Mouse (Mus musculus) limb, embryonic 15.5 days (tissue): Measurements from ENCODE around the gene Gm13693. TPM values are rescaled to one million over a fixed set of nuclear protein-coding genes. Genes with fewer than 3 reads are reported as not detected.
"Not testable (repeated sequence)": the region's sequence is repeated elsewhere in the genome, so short reads cannot be mapped to it uniquely, and the experiment has no call there.

Experiments used
- ATAC-seq: fragments of 200-750 bp; cut with Nextera tagmentation; 2 replicates; pipeline ENCODE4 v1.8.0; 2017; ENCODE audit warnings: low read depth, moderate TSS enrichment; ENCODE audit not compliant: insufficient number of reproducible peaks, low FRiP score, low TSS enrichment
- H3K27ac ChIP-seq: fragments of 300-500 bp; sonication (generic); 2 replicates; pipeline ENCODE4 v1.5.1; 2015; ENCODE audit warnings: moderate library complexity, mild to moderate bottlenecking, inconsistent platforms
- H3K27me3 ChIP-seq: fragments of 300-500 bp; sonication (generic); 2 replicates; pipeline ENCODE4 v1.6.1; 2015; ENCODE audit warnings: inconsistent platforms
- H3K36me3 ChIP-seq: fragments of 300-500 bp; sonication (generic); 2 replicates; pipeline ENCODE4 v1.6.1; 2015; ENCODE audit warnings: inconsistent platforms
- H3K4me1 ChIP-seq: fragments of 300-500 bp; sonication (generic); 2 replicates; pipeline ENCODE4 v1.6.1; 2015; ENCODE audit warnings: inconsistent platforms
- H3K4me2 ChIP-seq: fragments of 300-500 bp; sonication (generic); 2 replicates; pipeline ENCODE4 v1.6.1; 2015; ENCODE audit warnings: mild to moderate bottlenecking, inconsistent platforms
- H3K4me3 ChIP-seq: fragments of 300-500 bp; sonication (generic); 2 replicates; pipeline ENCODE4 v1.5.1; 2015; ENCODE audit warnings: mild to moderate bottlenecking, inconsistent platforms
- H3K9ac ChIP-seq: fragments of 300-500 bp; sonication (generic); 2 replicates; pipeline ENCODE4 v1.6.1; 2015; ENCODE audit warnings: inconsistent platforms
- H3K9me3 ChIP-seq: fragments of 300-500 bp; sonication (generic); 2 replicates; pipeline ENCODE4 v1.6.1; 2016; ENCODE audit warnings: inconsistent platforms
- WGBS: fragments of 180-500 bp; shearing (Covaris S2); methylation state at CpG from one replicate; pipeline ENCODE4 v1.1.7; 2015; 5-methylcytosine and 5-hydroxymethylcytosine counted together
- polyA plus RNA-seq: library from polyadenylated mRNA; unstranded; fragments of >200 nt; fragmentation: Nextera tagmentation; extraction: Ambion mirVana; gene quantifications from 2 replicates; pipeline ENCODE4 v1.2.1, GENCODE M21; 2015

The Gm13693 gene
- polyA plus RNA-seq, result not detected in 2 replicates

DNA sequence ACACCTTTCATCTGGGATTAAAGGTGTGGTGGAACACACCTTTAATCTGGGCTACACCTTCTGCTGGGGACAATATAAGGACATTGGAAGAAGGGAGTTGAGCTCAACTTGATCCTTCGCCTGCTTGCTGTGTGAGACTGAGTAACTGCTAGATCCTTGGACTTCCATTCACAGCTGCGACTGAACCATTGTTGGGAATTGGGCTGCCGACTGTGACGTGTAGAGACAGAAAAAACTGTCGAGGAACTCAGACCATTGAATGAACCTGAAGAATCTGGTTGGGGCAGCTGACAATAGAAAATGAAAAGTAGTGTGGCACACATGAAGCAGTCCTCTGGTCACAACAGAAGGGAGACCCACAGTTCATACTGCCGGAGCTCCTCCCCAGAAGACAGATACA, at the start of gene Gm13693:
Gene Gm13693, plus strand, starts transcription at position 301 of the 400 bp plus-strand sequence.
- H3K4me3 ChIP-seq, H3K27me3 ChIP-seq, ATAC-seq, H3K9ac ChIP-seq, H3K9me3 ChIP-seq, H3K4me2 ChIP-seq, H3K36me3 ChIP-seq, H3K4me1 ChIP-seq, H3K27ac ChIP-seq: not testable (repeated sequence)
- no CpG with 5 or more reads among the region's 6 CpGs for WGBS

DNA sequence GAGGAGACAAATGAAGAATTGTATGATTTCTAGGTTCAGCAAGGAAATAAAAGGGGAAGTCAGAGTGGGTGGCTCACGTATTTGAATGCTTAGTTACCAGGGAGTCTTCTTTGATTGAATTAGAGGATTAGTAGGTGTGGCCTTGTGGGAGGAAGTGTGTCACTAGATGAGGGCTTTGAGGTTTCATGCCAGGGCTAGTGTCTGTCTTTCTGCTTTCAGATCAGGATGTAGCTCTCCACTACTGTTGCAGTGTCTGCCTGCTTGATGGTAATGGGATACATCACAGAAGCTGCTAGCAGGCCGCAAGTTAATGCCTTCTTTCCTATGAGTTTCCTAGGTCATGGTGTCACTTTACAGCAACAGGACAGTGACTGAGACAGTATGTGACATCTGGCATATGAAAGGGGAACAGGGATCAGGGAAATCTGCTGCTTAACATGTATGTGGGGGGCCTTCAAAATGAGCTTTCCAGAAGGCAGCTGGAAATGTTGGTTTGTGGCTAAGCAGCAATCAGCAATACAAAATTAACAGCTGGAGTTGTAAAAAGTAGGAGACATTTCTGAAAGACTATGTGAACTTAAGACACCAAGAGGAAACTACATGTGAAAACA, 31.7 kb upstream of the Gm13693 start:
- Histone ChIP-seq H3K27me3 (no peaks in the 10 kb centered on the region), H3K4me1 (no peaks in the 10 kb centered on the region), H3K27ac (no peak overlapping the region), H3K9ac (no peak overlapping the region), H3K4me2 (no peak overlapping the region), H3K36me3 (no peaks in the 10 kb centered on the region), H3K4me3 (no peak overlapping the region), H3K9me3 (no peaks in the 10 kb centered on the region)
- 42% methylated on average over 2 of the region's 2 CpGs for WGBS
- ATAC-seq, result no peak

DNA sequence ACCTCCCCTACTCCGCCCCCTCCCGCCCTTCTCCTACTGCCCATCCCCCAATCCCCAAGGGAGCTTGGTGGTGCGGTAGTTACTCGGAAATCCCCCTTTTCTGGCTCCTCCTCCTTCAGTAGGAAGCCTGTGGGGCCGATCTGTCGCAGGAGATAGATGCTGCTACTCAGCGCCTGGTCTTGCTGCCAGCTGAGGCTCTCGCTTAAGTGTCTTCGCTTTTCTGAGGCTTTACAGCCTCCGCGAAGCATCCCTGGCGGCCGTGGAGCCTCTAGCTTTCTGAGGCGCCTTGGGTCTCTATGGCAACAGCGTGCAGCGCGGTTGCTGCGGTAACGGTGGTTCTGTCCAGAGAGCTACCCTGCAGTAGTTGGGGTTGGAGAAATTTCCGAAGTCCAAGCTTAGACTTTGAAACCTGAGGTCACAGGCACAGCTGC, 20.4 kb upstream of the Gm13693 start, which contains the start of gene Zswim2:
Gene Zswim2, minus strand, starts transcription at position 298 of the 431 bp plus-strand sequence.
- Histone ChIP-seq H3K36me3 (no peaks in the 10 kb centered on the region), H3K4me2 (peak within 1 kb of the TSS; percentile 41), H3K27ac (no peak within 1 kb of the TSS), H3K9ac (no peak within 1 kb of the TSS), H3K4me3 (peak within 1 kb of the TSS; percentile 23), H3K4me1 (peaks cover 5% of the 10 kb centered on the region), H3K27me3 (no peaks in the 10 kb centered on the region), H3K9me3 (no peaks in the 10 kb centered on the region)
- under 1% methylated on average over 20 of the region's 20 CpGs for WGBS
- no peak for ATAC-seq

GRCm38 (mm10) chr2:83941378-83941777, 19.9 kb upstream of the Gm13693 start:
- Histone ChIP-seq H3K9ac (no peak overlapping the region), H3K4me2 (peak overlapping the region; percentile 41), H3K27ac (no peak overlapping the region), H3K36me3 (no peaks in the 10 kb centered on the region), H3K4me3 (peak overlapping the region; percentile 23; the same call in 1 of the 2 replicates), H3K9me3 (no peaks in the 10 kb centered on the region), H3K4me1 (peaks cover 5% of the 10 kb centered on the region), H3K27me3 (no peaks in the 10 kb centered on the region)
- no peak for ATAC-seq
- 34% methylated on average over 3 of the region's 3 CpGs for WGBS

DNA sequence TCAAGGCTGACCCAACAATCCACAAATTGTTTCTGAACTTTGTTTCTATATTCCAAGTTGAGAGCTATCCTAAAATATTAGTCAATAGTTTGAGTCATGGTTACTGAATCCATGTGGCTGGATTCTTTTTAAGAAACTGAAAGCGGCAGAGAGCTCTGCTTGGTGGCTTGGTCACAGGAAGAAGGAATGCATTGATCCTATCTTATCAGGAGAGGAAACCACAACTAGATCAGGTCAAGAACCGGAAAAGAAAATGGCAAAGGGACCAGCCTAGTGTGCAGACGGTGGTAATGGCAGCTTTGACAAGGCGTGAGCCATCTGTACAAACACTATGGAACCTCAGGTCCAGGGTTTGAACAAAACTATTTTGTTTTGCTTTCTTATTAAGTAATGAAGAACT, 19.5 kb upstream of the Gm13693 start:
- Histone ChIP-seq H3K36me3 (no peaks in the 10 kb centered on the region), H3K27ac (no peak overlapping the region), H3K9me3 (no peaks in the 10 kb centered on the region), H3K9ac (no peak overlapping the region), H3K4me1 (peaks cover 5% of the 10 kb centered on the region), H3K27me3 (no peaks in the 10 kb centered on the region), H3K4me2 (no peak overlapping the region), H3K4me3 (no peak overlapping the region)
- ATAC-seq, result no peak
- WGBS, result 73% methylated on average over 4 of the region's 4 CpGs

- H3K27ac ChIP-seq, H3K4me2 ChIP-seq, H3K9ac ChIP-seq, H3K4me3 ChIP-seq, H3K9me3 ChIP-seq, H3K4me1 ChIP-seq, H3K36me3 ChIP-seq, H3K27me3 ChIP-seq, ATAC-seq: not testable (repeated sequence)
- no CpG with 5 or more reads among the region's 6 CpGs for WGBS
These were observed 5.9 kb upstream of the Gm13693 start, which contains the start of gene Gm13698 for GRCm38 (mm10) chr2:83955393-83955792. TSS of gene Gm13698 (plus strand) at chr2:83955693.

DNA sequence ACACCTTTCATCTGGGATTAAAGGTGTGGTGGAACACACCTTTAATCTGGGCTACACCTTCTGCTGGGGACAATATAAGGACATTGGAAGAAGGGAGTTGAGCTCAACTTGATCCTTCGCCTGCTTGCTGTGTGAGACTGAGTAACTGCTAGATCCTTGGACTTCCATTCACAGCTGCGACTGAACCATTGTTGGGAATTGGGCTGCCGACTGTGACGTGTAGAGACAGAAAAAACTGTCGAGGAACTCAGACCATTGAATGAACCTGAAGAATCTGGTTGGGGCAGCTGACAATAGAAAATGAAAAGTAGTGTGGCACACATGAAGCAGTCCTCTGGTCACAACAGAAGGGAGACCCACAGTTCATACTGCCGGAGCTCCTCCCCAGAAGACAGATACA, 5.7 kb downstream of the Gm13693 start, which contains the start of gene Gm13695:
Gene Gm13695, plus strand, starts transcription at position 301 of the 400 bp plus-strand sequence.
- no CpG with 5 or more reads among the region's 6 CpGs for WGBS

DNA sequence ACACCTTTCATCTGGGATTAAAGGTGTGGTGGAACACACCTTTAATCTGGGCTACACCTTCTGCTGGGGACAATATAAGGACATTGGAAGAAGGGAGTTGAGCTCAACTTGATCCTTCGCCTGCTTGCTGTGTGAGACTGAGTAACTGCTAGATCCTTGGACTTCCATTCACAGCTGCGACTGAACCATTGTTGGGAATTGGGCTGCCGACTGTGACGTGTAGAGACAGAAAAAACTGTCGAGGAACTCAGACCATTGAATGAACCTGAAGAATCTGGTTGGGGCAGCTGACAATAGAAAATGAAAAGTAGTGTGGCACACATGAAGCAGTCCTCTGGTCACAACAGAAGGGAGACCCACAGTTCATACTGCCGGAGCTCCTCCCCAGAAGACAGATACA, 11.5 kb downstream of the Gm13693 start, which contains the start of gene Gm13696:
Gene Gm13696, plus strand, starts transcription at position 301 of the 400 bp plus-strand sequence.
- not testable (repeated sequence) for H3K4me2 ChIP-seq, ATAC-seq, H3K4me3 ChIP-seq, H3K9ac ChIP-seq, H3K27me3 ChIP-seq, H3K27ac ChIP-seq, H3K36me3 ChIP-seq, H3K4me1 ChIP-seq, H3K9me3 ChIP-seq
- no CpG with 5 or more reads among the region's 6 CpGs for WGBS

More for the DNA sequence above, 5.7 kb downstream of the Gm13693 start, which contains the start of gene Gm13695:
- H3K27ac ChIP-seq, H3K4me1 ChIP-seq, H3K4me3 ChIP-seq, ATAC-seq, H3K9ac ChIP-seq, H3K36me3 ChIP-seq, H3K4me2 ChIP-seq, H3K27me3 ChIP-seq, H3K9me3 ChIP-seq: not testable (repeated sequence)

DNA sequence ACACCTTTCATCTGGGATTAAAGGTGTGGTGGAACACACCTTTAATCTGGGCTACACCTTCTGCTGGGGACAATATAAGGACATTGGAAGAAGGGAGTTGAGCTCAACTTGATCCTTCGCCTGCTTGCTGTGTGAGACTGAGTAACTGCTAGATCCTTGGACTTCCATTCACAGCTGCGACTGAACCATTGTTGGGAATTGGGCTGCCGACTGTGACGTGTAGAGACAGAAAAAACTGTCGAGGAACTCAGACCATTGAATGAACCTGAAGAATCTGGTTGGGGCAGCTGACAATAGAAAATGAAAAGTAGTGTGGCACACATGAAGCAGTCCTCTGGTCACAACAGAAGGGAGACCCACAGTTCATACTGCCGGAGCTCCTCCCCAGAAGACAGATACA, 17.3 kb downstream of the Gm13693 start, which contains the start of gene Gm13694:
Gene Gm13694, plus strand, starts transcription at position 301 of the 400 bp plus-strand sequence.
- H3K27ac ChIP-seq, H3K4me1 ChIP-seq, H3K36me3 ChIP-seq, H3K4me2 ChIP-seq, H3K27me3 ChIP-seq, H3K9ac ChIP-seq, H3K4me3 ChIP-seq, ATAC-seq, H3K9me3 ChIP-seq: not testable (repeated sequence)
- WGBS, result no CpG with 5 or more reads among the region's 6 CpGs

GRCm38 (mm10) chr2:83984443-83984842, 23.1 kb downstream of the Gm13693 start, which contains the start of gene Gm13697:
TSS of gene Gm13697 (plus strand) at chr2:83984743.
- H3K9ac ChIP-seq, H3K4me2 ChIP-seq, ATAC-seq, H3K27me3 ChIP-seq, H3K4me3 ChIP-seq, H3K36me3 ChIP-seq, H3K27ac ChIP-seq, H3K9me3 ChIP-seq, H3K4me1 ChIP-seq: not testable (repeated sequence)
- no CpG with 5 or more reads among the region's 6 CpGs for WGBS

- H3K4me2 ChIP-seq, H3K4me1 ChIP-seq, H3K27ac ChIP-seq, H3K4me3 ChIP-seq, H3K9me3 ChIP-seq, ATAC-seq, H3K36me3 ChIP-seq, H3K27me3 ChIP-seq, H3K9ac ChIP-seq: not testable (repeated sequence)
- WGBS, result no CpG with 5 or more reads among the region's 6 CpGs
These were observed 28.9 kb downstream of the Gm13693 start, which contains the start of gene Gm13691 for GRCm38 (mm10) chr2:83990253-83990652. TSS of gene Gm13691 (plus strand) at chr2:83990553.

DNA sequence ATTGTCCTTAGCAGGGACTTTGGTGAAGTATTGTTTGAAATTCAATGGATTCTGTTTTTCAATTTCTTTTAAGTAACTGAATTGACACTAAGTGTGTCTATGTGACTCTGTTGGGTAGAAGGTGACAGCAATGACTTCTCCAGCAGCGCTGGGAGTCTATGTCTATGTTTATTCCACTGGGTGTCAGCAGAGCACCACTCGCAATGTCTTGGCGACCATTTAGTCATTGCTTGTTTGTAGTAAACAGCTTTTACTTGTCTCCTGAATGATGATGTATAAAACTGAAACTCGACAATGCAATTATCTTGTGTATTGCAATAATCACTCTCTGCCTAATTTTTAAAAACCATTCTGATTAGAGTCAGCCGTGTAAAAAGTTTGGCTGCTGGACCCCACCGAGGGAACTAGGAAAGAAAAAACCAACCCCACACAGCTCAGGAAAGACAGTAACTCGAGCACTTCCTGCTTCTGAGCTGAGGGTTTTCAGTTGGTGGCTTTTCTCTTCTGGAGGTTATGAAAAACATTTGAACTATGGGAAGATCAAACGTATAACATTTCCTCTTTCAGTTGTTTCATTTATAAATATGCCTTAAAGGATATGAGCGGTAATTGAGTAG, 32.4 kb downstream of the Gm13693 start:
- not testable (repeated sequence) for H3K4me3 ChIP-seq, H3K4me1 ChIP-seq, H3K36me3 ChIP-seq, H3K9ac ChIP-seq, H3K27me3 ChIP-seq, H3K9me3 ChIP-seq, H3K4me2 ChIP-seq, H3K27ac ChIP-seq, ATAC-seq
- WGBS, result 43% methylated on average over 8 of the region's 9 CpGs
